Mouse (Mus musculus) heart, postnatal 4 days (tissue): Measurements from ENCODE around the gene Dtx1. TPM values are rescaled to one million over a fixed set of nuclear protein-coding genes. Genes with fewer than 3 reads are reported as not detected.

Experiments
- DNase-seq: peaks from one replicate; pipeline ENCODE4 v3.0.0; 2021
- total RNA-seq, 2 experiments: library from RNA; stranded (reverse); gene quantifications; 2 replicates each; pipeline ENCODE4 v1.2.3; 2021

Dtx1 gene
- total RNA-seq, 2 experiments from 2014 or later, result 0.97 to 1.5 TPM

- DNase-seq, result no peak
Measured at GRCm38 (mm10) chr5:120674229-120675145, 37.2 kb downstream of the Dtx1 start.

GRCm38 (mm10) chr5:120673626-120674025, 38.1 kb downstream of the Dtx1 start:
- DNase-seq, result peak; percentile 77

DNA sequence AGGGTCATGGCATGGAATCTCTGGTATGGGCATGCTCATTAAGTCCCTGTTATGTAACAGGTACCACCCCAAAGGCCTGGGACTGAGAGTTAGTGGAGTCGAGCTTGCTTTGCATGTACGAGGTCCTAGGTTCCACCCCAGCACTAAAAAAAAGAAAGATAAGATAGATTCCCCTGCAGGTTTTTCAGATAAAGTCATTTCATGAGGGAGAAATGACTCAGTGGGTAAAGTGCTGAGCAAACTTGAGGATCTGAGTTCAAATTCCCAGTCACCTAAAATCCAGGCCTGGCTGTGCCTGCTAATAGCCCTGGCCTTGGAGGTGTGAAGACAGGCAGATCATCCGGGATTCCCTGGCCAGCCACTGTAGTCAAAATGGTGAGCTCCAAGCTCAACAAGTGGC, 39.9 kb downstream of the Dtx1 start:
- DNase-seq, result no peak

DNA sequence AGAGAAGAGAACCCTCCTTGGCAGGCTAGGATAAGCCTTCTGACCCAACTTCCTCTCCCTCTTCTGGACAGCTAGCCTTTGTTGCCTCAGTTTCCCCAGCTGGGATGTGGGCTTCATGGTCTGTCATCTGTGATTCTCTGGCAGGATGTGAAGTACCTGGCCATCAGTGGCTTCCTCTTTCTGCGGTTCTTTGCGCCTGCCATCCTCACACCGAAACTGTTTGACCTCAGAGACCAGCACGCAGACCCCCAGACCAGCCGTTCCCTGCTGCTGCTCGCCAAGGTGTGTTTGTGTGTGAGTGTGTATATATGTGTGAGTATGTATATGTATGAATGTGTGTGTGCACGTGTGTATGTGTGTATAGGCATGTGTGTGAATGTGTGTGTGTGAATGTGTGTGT, 41.6 kb downstream of the Dtx1 start:
- DNase-seq, result no peak

- no peak for DNase-seq
Measured at GRCm38 (mm10) chr5:120668761-120669160, 43.0 kb downstream of the Dtx1 start.

DNA sequence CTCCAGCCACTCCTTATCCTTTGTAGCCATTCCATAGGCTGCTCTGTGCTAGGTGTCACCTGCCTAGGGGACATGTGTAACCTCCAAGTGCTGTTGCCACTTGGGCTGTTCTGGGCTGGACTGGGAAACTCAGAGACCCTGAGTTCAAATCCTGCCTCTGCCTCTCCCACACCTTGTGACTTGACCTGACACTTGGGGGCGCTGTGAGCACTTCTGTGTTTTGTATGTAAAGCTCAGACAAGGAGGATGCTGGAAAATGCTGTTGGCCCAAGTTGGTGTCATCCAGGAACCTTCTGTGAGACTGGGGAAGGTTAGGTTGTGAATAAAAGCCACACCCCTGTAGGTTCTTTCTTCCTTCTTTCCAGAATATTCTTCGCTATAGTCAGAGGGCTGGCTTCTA, 46.8 kb downstream of the Dtx1 start:
- no peak for DNase-seq

- no peak for DNase-seq
Measured at GRCm38 (mm10) chr5:120660816-120661215, 50.9 kb downstream of the Dtx1 start.

- DNase-seq, result no peak
Measured at GRCm38 (mm10) chr5:120656281-120656751, 55.4 kb downstream of the Dtx1 start.

DNA sequence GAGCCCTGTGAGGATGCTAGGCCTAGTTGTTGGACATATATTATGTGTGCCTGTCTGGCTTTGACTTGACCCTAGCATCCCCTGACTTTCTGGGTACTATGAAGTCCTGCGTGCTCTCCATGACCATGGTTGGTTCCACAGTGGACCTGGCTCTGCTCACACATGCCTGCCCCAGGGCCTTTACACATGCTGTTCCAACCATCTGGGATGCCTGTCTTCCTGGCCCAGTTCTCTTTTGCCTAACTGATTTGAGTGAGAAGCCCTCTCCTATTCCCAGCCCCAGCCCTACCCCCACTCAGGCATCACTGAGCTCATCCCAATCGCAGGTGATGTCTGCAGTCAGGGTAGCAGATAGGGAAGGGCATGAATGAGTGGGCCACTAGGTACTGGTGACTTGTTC, 57.9 kb downstream of the Dtx1 start:
- DNase-seq, result no peak

DNA sequence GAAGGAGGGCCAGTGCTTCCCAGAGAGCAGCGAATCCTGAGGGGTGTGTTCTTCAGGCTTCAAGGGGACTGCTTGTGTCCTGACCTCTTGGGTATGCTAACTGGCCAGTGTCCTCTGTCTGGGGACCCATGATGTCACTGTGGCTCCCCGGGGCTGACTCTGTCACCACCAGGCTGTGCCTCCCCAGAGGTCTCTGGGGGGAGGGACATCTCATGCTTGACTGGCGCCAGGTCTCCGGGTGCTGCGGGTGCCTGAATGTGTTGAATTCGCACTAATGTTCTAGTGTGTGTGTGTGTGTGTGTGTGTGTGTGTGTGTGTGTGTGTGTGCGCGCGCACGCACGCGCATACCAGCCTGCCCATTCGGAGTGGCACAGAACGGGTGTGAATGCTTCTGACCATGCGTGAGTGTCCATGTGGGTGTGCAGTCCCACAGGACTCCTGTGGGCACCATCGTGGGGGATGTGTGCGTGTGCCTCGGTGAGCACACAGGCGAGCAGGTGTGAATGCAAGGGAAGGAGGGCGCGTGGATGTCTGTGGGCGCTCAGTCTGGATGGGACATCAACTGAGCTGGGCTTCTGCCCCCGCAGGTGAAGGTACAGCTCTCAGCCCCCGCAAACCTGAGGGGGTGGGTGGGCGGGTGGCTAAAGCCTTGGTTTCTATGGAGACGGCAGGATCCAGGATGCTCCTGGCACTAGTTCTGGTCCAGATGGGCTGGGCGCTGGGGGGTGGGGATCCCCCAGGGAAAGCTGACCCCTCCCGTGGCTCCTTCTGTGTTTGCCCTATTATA, 58.6 kb downstream of the Dtx1 start:
- DNase-seq, result no peak

- DNase-seq, result no peak
Measured at GRCm38 (mm10) chr5:120651230-120651629, 60.5 kb downstream of the Dtx1 start.

GRCm38 (mm10) chr5:120649938-120650337, 61.8 kb downstream of the Dtx1 start:
- DNase-seq, result no peak

DNA sequence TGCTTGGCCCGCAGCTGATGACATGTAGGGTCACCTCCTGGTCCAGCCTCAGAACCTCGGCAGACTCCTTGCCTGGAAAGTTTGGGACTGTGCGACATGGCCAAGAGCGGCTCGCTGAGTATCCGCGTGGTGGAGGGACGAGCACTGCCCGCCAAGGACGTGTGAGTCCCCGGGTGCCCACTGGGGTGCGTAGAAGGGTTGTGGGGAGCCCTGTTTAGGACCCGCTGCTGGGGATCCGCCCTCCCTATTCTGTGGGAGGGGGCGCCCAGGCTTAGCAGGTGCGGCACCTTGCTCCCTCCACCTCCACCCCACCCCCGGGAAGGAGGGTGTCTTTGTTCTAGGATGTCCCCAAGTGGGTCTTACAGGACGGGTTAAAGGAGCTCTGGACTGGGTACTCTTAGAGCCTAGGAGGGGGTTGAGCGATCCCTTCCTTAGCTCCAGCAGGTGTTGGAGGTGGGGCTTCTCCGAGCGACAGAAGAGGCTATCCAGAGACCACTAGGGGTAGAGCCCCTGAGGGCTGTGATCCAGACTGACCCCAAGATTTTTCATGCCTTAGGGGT, 62.3 kb downstream of the Dtx1 start:
- no peak for DNase-seq

DNA sequence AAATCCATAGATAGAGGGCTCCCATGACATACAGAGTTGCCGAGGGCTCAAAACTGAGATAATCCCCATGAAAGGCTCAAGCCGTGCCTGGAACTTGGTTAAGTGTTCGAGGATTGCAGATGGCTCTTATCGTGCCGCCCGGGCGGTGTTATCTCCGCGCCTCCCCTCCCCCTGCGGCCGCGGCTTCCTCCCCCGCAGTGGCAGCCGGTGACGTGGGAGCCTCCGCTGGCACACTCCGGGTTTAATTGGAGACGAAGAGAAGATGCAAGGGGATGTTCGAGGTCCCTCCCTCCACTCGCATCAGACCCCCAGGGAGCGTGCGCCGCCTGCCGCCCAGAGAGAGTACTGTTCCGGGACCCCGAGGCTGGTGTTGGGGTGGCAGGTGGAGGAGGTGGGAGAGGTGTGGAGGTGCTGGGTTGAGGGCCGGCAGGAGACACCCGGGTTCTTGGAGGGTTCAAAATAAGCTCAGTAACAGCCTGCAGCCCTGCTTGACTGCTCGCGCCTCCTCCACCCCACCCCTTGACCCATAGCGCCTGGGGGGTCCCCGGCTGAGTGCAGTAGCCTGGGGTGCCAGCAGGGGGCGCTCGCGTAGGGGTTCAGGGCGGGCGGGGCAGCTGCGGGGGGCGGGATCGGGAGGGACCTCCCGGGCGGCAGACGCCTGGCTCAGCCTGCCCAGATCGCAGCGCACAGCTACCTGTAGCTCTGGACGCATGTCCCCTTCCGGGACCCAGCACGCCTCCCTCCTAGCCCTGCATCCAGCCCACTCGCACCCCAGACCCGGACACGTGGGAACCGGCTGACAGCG, 63.0 kb downstream of the Dtx1 start, which contains the start of gene Rasal1:
Rasal1 (plus strand) TSS at position 244 of the 805 bp plus-strand sequence.
- peak; percentile 55 for DNase-seq

- no peak for DNase-seq
Measured at GRCm38 (mm10) chr5:120647814-120648491, 63.8 kb downstream of the Dtx1 start.

DNA sequence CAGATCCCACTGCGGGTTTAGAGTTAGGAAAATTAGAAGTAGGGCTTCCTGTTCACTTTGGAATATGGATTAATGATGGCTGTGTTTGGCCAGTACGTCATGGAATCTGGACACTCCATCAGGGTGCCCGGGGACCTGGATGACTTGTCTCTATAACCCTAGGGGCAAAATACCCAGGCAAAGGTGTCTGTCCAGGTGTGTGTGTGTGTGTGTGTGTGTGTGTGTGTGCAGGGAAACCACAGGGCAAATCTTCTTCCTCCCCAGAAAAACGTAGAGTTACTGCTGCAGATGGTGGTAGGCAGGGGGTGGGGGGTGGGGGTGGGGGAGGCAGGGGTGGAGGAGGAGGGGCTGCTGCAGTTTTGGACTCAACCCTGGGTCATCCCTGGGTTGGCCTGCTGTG, 64.4 kb downstream of the Dtx1 start:
- DNase-seq, result no peak

DNA sequence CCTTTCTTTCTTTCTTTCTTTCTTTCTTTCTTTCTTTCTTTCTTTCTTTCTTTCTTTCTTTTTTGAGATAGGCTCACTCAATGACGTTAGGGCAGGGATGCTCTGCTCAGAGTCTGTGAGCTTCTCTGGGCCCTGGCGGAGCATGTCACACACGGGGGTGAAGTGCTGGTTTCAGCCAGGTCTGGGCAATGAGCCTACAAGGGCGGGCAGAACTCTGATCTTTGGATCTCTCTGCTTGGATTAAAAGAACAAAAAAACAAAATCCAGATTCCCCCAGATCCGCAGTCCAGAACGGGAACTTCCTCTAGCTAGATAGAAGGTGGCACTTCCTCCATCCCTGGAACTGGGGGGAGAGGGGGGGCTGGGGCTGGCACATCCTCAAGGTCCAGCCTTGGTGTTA, 65.9 kb downstream of the Dtx1 start:
- DNase-seq, result no peak

DNA sequence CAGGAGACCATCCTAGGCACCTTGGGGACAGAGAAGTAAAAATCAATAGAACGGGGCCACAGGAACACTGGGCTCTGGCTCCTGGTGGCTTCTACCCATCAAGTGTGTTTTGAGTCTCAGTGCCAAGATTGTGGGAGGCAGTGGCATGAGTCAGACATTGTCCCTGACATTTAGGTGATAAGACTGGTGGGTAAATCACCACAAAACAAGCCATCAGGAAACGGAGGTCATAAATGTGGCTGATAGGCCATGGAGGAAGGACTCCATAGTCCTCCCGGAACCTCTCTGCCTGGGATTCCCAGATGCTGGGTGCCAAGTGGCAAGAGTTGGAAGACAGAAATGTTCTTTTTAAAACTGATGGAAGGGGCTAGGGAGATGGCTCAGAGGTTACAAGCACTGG, 67.5 kb downstream of the Dtx1 start:
- no peak for DNase-seq

DNA sequence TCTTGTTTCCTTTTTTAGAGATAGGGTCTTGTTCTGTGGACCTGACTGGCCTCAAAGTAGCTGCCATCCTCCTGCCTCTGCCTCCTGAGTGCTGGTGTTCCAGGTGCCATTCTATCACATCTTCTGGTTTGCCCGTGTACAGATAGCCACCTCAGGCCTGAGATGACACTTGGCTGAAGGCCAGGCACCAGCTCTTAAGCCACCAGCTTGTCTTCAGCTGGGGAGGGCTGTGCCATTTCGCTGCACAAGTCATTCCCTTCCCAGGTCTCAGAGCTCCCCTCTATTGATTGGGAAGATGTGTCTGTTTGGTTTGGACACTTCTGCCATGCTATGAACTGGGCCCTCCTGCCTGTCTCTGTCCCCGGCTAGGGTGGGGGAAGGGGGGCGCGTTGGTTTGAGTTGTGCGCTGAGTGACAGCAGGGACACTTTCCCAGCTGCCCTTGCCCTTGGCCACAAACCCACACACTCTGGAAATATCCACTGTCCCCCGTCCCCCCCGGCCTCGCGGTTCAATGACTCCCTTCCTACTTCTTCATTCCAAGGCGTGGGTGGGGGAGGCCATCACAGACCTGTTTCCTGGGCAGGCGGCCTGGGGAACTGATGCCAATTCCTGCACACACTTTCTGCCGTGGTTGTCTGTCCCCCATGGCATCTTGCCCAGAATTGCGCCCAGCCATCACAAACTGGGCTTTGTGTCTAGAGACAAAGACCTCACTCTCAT, 68.2 kb downstream of the Dtx1 start:
- peak; percentile 51 for DNase-seq

- no peak for DNase-seq
Measured at GRCm38 (mm10) chr5:120640094-120640493, 71.6 kb downstream of the Dtx1 start.

DNA sequence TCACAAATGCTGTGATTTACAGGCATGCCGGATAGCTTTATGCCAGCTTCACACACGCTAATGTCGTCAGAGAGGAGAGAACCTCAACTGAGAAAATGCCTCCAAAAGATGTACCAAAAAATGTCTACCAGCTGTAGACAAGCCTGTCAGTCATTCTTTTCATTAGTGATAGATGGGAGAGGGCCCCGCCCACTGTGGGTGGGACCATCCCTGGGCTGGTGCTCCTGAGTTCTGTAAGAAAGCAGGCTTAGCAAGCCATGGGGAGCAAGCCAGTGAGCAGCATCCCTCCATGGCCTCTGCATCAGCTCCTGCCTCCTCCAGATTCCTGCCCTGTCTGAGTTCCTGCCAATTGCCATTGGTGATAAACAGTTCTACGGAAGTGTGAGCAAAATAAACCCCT, 76.1 kb downstream of the Dtx1 start:
- DNase-seq, result no peak
